Mouse (Mus musculus) olfactory bulb, adult 2 months (tissue): ENCODE measurements around the gene Stat2.
"Not testable (repeated sequence)": the region's sequence is repeated elsewhere in the genome, so short reads cannot be mapped to it uniquely, and the experiment has no call there.

Experiments used
- CTCF ChIP-seq: fragments of 200-500 bp; IDR thresholded peaks from 2 replicates; pipeline ENCODE4 v1.5.1; 2012; ENCODE audit warnings: low read depth, mild to moderate bottlenecking, low read length, moderate library complexity; ENCODE audit not compliant: insufficient read depth
- POLR2A ChIP-seq: fragments of 200-500 bp; IDR thresholded peaks from 2 replicates; pipeline ENCODE4 v1.6.1; 2012; ENCODE audit warnings: mild to moderate bottlenecking, low read depth, low read length, moderate library complexity; ENCODE audit not compliant: insufficient read depth

DNA sequence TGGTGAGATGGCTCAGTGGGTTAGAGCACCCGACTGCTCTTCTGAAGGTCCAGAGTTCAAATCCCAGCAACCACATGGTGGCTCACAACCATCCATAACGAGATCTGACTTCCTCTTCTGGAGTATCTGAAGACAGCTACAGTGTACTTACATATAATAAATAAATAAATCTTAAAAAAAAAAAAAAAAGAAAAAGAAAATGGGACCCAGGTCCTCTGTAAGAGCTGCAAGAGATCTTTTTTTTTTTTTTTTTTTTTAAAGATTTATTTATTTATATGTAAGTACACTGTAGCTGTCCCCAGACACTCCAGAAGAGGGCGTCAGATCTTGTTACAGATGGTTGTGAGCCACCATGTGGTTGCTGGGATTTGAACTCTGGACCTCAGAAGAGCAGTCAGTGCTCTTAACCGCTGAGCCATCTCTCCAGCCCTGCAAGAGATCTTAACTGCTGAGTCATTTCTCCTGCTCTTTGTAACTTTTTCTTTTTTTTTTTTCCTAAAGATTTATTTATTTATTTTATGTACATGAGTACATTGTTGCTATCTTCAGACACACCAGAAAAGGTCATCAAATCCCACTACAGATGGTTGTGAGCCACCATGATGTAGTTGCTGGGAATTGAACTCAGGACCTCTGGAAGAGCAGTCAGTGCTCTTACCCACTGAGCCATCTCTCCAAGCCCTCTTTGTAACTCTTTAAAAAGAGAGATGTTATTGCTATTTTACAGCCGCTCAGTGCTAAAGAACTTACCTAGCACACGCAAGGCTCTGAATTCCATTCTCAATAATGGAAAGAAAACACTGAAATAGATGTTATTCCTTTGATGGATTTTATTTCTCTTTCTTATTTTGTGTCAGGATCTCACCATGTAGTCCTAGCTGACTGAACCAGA, 62.2 kb downstream of the Stat2 start:
- TF ChIP-seq POLR2A, CTCF: not testable (repeated sequence)
